Mouse (Mus musculus): ENCODE data around the gene Oog1. TPM values are rescaled to one million over a fixed set of nuclear protein-coding genes. Genes with fewer than 3 reads are reported as not detected.
"Not testable (repeated sequence)": the region's sequence is repeated elsewhere in the genome, so short reads cannot be mapped to it uniquely, and the experiment has no call there.

The Oog1 gene
- total RNA-seq (2017): not detected in 2 replicates

DNA sequence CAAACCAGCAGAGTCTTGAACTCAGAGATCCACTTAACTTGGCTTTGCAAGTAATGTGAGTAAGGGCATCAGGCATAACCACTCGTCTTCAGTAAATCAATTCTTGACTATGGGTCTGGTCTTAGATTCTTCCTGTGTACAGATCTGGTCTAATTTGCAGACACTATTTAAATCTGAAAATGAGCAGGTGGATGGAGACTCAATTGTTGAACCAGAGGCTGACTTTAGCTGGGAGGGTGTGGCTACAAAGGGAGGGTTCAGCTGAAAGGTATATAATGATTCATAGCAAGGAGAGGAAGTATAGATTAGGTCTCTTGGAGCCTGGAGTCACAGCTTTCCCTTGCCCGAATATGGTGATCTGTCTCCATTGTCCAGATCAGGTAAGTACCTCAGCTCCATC, at the start of gene Oog1:
Gene Oog1, plus strand, starts transcription at position 301 of the 400 bp plus-strand sequence.
- not testable (repeated sequence) for ATAC-seq (replicated peaks in 1 of 2; ENCODE audit: insufficient read depth in 1 of 2, low FRiP score in 2 of 2, low TSS enrichment in 1 of 2, low read depth in 1 of 2, poor library complexity in 2 of 2, severe bottlenecking in 2 of 2)

DNA sequence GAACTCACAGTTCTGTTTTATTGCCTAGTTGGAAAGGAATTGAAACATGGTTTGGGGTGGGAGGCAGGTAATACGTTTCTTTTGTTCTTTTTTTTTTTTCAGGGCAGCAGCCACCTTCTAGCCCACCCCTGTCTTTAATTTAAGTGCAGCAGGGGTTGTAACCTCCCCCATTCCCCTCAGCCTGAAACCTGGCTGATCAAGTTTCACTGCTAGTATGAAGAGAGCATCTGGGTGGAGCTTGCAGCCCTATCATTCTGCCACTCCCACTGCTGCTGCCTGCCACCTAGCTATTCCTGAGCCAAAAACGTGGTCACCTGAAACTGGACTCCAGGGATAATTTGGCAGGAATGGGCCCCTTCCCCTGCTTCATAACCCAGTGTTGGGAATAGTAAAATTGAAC, 1.1 kb upstream of the Oog1 start:
- ATAC-seq (replicated peaks in 1 of 2; ENCODE audit: insufficient read depth in 1 of 2, low FRiP score in 2 of 2, low TSS enrichment in 1 of 2, low read depth in 1 of 2, poor library complexity in 2 of 2, severe bottlenecking in 2 of 2): not testable (repeated sequence)

DNA sequence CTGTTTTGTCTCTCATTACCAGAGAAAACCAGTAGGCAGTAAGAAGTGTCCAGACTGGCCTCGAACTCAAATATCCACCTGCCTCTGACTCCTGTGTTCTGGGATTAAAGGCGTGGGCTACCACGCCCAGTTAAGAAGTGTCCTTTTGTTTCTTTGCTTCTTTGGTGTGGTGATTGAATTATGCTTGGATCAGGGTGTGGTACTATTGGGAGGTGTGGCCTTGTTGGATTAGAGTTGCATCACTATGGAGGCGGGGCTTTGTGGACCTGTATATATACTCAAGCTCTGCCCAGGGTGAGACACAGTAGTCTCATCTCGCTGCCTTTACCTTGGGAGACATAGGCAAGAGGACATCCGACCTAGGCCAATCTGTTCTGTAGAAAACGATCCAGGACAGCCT, 16.1 kb downstream of the Oog1 start, which contains the start of gene Gm4027:
Gene Gm4027, plus strand, starts transcription at position 301 of the 400 bp plus-strand sequence.
- not testable (repeated sequence) for ATAC-seq (replicated peaks in 1 of 2; ENCODE audit: insufficient read depth in 1 of 2, low FRiP score in 2 of 2, low TSS enrichment in 1 of 2, low read depth in 1 of 2, poor library complexity in 2 of 2, severe bottlenecking in 2 of 2)

DNA sequence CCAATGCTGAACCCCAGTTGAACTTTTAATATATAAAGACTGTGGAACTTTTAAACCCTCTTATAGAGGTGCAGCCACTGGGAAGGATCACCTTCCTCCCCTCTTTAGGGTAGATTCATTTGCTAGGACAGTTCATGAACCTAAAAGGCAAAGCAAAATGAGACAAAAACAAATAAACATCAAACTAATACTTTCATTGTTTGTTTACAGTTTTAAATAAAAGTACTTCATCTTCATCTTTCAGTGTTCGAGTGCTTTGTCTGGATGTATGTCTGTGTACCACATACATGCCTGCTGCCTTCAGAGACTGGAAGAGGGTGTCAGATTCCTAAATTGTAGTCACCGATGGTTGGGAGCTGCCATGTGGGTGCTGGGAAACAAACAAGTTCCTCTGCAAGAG, 42.0 kb downstream of the Oog1 start, which contains the start of gene Gm16381:
Gene Gm16381, minus strand, starts transcription at position 101 of the 400 bp plus-strand sequence.
- not testable (repeated sequence) for ATAC-seq (replicated peaks in 1 of 2; ENCODE audit: insufficient read depth in 1 of 2, low FRiP score in 2 of 2, low TSS enrichment in 1 of 2, low read depth in 1 of 2, poor library complexity in 2 of 2, severe bottlenecking in 2 of 2)

DNA sequence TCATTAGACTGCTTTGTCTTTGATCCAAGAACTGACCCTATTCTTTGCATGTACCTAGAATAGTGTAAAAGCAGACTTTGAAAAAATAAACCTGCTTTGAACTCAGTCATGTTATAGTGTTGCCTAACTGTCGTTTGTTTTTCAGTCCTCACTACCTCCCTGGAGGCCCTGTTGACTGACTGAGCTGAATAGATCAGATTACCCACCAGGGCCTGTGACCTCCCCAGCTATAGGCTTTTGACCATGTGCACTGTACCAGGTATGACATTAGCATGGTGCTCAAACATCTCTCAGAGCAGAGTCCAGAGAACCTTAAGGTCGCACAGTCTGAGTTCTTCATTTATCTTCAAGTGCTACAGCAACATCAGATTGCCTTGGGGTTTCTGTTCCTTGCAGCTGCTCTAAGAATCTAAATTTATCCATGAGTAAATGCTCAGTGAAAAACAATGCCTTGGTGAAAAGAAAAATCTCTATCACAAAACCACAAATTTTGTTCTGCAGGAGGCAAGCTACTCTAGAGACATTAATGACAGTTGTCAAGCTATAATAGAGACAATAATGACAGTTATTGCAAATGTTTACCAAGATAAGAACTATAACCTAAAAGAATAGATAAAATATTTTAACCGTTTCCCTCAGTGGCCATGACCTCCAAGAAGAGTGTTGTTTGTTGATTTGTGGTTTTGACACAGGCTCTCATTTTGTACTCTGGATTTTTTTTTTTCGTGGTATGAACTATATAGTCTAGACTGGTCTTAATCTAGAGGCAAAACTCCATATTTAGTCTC, 50.6 kb downstream of the Oog1 start:
- not testable (repeated sequence) for ATAC-seq (replicated peaks in 1 of 2; ENCODE audit: insufficient read depth in 1 of 2, low FRiP score in 2 of 2, low TSS enrichment in 1 of 2, low read depth in 1 of 2, poor library complexity in 2 of 2, severe bottlenecking in 2 of 2)

Other genes with a start within 250 kb of the Oog1 start
- gene Sptlc2, start 214.3 kb upstream of the Oog1 start, total RNA-seq (2017): 76.4 and 77.0 TPM in 2 replicates
- 16.2 and 41.1 TPM in 2 replicates for gene Slirp, start 158.8 kb upstream of the Oog1 start, total RNA-seq (2017)
- gene Alkbh1, start 158.7 kb upstream of the Oog1 start, total RNA-seq (2017): 49.1 and 60.5 TPM in 2 replicates
- gene Snw1, start 130.4 kb upstream of the Oog1 start, total RNA-seq (2017): 212 and 226 TPM in 2 replicates
- not detected in 2 replicates for gene Gm5788, start 108.0 kb upstream of the Oog1 start, total RNA-seq (2017)
- not detected in 2 replicates for gene Gm8300, start 88.4 kb upstream of the Oog1 start, total RNA-seq (2017)
- not detected in 2 replicates for gene Gm4027, start 16.2 kb downstream of the Oog1 start, total RNA-seq (2017)
- gene Gm16381, start 41.9 kb downstream of the Oog1 start, total RNA-seq (2017): not detected in 2 replicates
- not detected in 2 replicates for gene Gm21319, start 173.1 kb downstream of the Oog1 start, total RNA-seq (2017)
- gene Gm21936, start 192.8 kb downstream of the Oog1 start, total RNA-seq (2017): not detected in 2 replicates
- not detected in 2 replicates for gene BB287469, start 213.9 kb downstream of the Oog1 start, total RNA-seq (2017)
- gene Gm2001, start 239.7 kb downstream of the Oog1 start, total RNA-seq (2017): not detected in 2 replicates

Measured in hematopoietic stem cell, adult 5-6 weeks (primary cell).